Mouse (Mus musculus): ENCODE results near the gene Irf2bp2. TPM values are rescaled to one million over a fixed set of nuclear protein-coding genes. Genes with fewer than 3 reads are reported as not detected.

Irf2bp2 gene
- polyA plus RNA-seq, 1 experiment from 2014 or later: 9.3 TPM

DNA sequence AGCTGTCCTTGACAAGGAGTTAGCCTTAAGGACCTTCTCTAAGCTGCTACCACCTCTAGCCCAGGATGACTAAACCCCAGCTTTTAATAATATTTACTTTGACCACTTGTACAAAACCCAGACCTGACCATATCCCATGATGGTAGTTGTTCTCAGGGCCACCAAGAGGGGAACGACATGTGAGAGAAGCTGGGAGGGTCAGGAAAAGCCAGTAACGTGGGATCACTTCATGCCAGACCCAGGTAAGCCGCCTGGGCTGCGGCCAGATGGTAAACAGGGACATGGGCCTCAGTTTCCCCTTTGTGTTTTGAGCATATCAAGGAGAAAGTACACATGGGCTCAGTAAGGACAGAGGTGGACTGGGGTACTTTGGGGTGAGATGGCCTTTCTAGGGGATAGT, 46.4 kb downstream of the Irf2bp2 start:
- peaks cover 5% of the 10 kb centered on the region; the same call in 1 of the 2 replicates for H3K4me1 ChIP-seq (ENCODE audit: insufficient read depth)
- no peaks in the 10 kb centered on the region for H3K9me3 ChIP-seq (ENCODE audit: low read depth, low read length)
- H3K4me2 ChIP-seq: no peak overlapping the region
- H3K36me3 ChIP-seq (ENCODE audit: insufficient read depth): no peaks in the 10 kb centered on the region
- DNase-seq: no peak
- H3K27ac ChIP-seq (ENCODE audit: low read depth): no peak overlapping the region
- no peak for ATAC-seq (ENCODE audit: insufficient read depth)
- 84% methylated on average over 4 of the region's 4 CpGs for WGBS
- H3K9ac ChIP-seq: no peak overlapping the region
- H3K4me3 ChIP-seq (ENCODE audit: low read depth, low read length): no peak overlapping the region
- no peaks in the 10 kb centered on the region for H3K27me3 ChIP-seq (ENCODE audit: insufficient read depth, low read length)
- TF ChIP-seq CTCF (IDR thresholded peaks at IDR 0.05; ENCODE audit: low read depth): no peak

DNA sequence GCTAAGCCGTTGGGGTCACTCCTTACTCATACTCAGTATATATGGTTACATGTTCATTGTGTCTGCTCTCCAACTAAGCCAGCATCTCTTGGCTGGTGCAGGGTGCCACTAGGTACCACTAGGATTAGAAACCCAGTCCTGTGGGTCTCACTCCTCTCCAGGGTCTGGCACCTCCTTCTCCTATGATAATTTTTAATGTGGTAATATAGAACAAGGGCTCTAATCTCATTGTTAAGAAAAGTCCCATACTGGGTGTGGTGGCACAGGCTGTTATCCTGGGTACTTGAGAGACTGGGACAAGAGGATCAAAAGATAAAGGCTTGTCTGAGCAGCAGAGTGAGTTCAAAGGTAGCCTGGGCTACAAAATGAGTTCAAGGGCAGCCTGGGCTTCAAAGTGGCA, 47.3 kb downstream of the Irf2bp2 start:
- ATAC-seq (ENCODE audit: insufficient read depth): no peak
- H3K27ac ChIP-seq (ENCODE audit: low read depth): no peak overlapping the region
- WGBS: 78% methylated on average over 1 of the region's 1 CpGs

DNA sequence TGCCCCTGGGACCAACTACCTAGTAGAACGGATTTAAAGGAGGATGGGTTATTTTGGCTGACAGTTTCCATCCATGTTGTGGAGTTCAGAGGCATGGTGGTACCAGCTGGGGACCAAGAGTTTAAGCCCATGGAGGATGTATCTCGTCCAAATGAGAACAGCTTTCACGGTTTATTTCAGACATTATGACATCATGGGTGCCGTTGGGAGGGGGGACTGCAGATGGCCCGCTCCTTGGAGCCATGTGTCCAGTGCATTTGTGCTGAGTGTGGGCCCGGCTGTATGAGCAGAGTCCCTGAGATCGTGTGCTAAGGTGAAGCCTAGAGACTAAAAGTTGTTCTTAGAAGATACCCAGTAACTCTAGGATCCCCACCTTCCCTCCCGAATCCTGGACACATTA, 50.4 kb downstream of the Irf2bp2 start:
- Histone ChIP-seq H3K27ac (ENCODE audit: low read depth) (no peak overlapping the region), H3K36me3 (ENCODE audit: insufficient read depth) (no peaks in the 10 kb centered on the region), H3K9me3 (ENCODE audit: low read depth, low read length) (no peaks in the 10 kb centered on the region), H3K4me2 (no peak overlapping the region), H3K4me3 (ENCODE audit: low read depth, low read length) (no peak overlapping the region), H3K4me1 (ENCODE audit: insufficient read depth) (peaks cover 21% of the 10 kb centered on the region), H3K27me3 (ENCODE audit: insufficient read depth, low read length) (no peaks in the 10 kb centered on the region), H3K9ac (no peak overlapping the region)
- DNase-seq (no peak), ATAC-seq (ENCODE audit: insufficient read depth) (no peak)
- no peak for TF ChIP-seq CTCF (IDR thresholded peaks at IDR 0.05; ENCODE audit: low read depth)
- 75% methylated on average over 8 of the region's 8 CpGs for WGBS

More for the DNA sequence above, 47.3 kb downstream of the Irf2bp2 start:
- no peaks in the 10 kb centered on the region for H3K27me3 ChIP-seq (ENCODE audit: insufficient read depth, low read length)
- no peak for TF ChIP-seq CTCF (IDR thresholded peaks at IDR 0.05; ENCODE audit: low read depth)
- H3K4me1 ChIP-seq (ENCODE audit: insufficient read depth): peaks cover 5% of the 10 kb centered on the region; the same call in 1 of the 2 replicates
- no peaks in the 10 kb centered on the region for H3K36me3 ChIP-seq (ENCODE audit: insufficient read depth)
- H3K9ac ChIP-seq: no peak overlapping the region
- H3K4me2 ChIP-seq: no peak overlapping the region
- H3K9me3 ChIP-seq (ENCODE audit: low read depth, low read length): no peaks in the 10 kb centered on the region
- no peak for DNase-seq
- no peak overlapping the region for H3K4me3 ChIP-seq (ENCODE audit: low read depth, low read length)

DNA sequence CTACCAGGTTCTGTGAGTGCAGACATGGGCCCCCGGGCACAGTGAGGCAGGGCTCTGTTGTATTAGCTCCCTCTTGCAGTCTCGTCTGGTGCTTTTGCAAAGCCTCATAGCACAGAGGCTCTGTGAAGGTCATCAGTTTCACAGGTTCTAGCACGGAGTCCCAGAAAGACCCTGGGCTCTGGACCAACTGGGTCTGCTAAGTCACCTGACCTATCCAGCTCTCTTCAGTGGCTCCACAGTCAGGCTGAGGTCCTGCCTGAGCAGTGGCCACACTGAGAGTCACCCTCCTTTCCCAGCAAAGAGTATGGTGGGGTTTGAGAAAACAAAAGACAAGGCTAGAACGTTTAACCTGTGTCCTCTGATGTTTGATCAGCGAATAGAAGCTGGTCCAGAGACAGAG, 51.0 kb downstream of the Irf2bp2 start:
- no peak for ATAC-seq (ENCODE audit: insufficient read depth)
- no peaks in the 10 kb centered on the region for H3K36me3 ChIP-seq (ENCODE audit: insufficient read depth)
- no peak overlapping the region for H3K9ac ChIP-seq
- TF ChIP-seq CTCF (IDR thresholded peaks at IDR 0.05; ENCODE audit: low read depth): no peak
- H3K27me3 ChIP-seq (ENCODE audit: insufficient read depth, low read length): no peaks in the 10 kb centered on the region
- H3K9me3 ChIP-seq (ENCODE audit: low read depth, low read length): no peaks in the 10 kb centered on the region
- no peak overlapping the region for H3K27ac ChIP-seq (ENCODE audit: low read depth)
- H3K4me3 ChIP-seq (ENCODE audit: low read depth, low read length): no peak overlapping the region
- no peak overlapping the region for H3K4me2 ChIP-seq
- peaks cover 23% of the 10 kb centered on the region for H3K4me1 ChIP-seq (ENCODE audit: insufficient read depth)
- 59% methylated on average over 5 of the region's 5 CpGs for WGBS
- DNase-seq: no peak

DNA sequence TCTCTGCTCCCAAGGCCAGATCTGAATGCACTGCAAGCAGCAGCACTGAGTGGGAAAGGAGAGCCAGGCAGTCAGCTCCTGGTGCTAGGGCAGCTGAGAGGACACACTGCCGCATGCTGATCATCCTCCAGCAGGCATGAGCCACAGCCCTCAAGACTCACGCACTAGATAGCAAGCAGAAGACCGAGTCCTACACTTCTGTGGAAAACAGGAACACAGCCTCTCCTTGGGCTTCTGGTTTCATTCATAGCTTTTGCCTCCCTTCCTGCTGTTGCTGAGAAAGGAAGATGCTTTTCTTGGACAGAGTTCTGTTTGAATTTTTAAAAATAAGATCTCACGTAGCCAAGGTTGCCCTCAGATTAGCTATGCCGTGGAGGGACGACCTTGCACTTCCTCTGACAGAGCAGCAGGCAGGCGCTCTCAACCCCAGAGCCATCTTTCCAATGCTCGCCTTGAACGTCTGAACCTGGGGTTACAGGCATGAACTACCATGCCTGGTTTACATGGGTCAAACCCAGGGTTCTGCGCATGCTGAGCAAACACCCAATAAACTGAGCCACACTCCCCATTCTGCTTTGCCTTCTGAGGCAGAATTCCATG, 51.6 kb downstream of the Irf2bp2 start:
- Histone ChIP-seq H3K36me3 (ENCODE audit: insufficient read depth) (no peaks in the 10 kb centered on the region), H3K9me3 (ENCODE audit: low read depth, low read length) (no peaks in the 10 kb centered on the region), H3K27ac (ENCODE audit: low read depth) (no peak overlapping the region), H3K9ac (no peak overlapping the region), H3K27me3 (ENCODE audit: insufficient read depth, low read length) (no peaks in the 10 kb centered on the region), H3K4me3 (ENCODE audit: low read depth, low read length) (no peak overlapping the region), H3K4me2 (no peak overlapping the region), H3K4me1 (ENCODE audit: insufficient read depth) (peaks cover 27% of the 10 kb centered on the region)
- ATAC-seq (ENCODE audit: insufficient read depth): no peak
- no peak for DNase-seq
- WGBS: 64% methylated on average over 10 of the region's 10 CpGs
- no peak for TF ChIP-seq CTCF (IDR thresholded peaks at IDR 0.05; ENCODE audit: low read depth)

DNA sequence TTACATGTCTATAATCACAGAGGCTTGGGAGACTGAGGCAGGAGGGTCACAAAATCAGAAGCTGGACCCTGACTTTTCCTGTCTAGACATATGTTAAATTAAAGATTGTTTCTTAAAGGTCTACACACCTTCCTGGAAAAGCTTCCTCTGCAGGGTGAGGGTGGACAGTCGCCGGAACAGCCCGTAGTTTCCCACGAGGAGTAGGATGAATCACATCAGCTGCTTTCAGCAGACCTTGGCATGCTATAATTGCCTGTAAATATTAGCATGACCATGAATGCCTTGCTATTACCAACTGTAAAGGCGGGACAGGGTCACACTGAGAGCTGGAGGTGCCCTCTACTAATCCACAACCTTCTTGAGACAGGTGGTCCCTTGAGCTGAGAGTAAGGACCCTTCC, 53.5 kb downstream of the Irf2bp2 start:
- no peak for ATAC-seq (ENCODE audit: insufficient read depth)
- Histone ChIP-seq H3K4me1 (ENCODE audit: insufficient read depth) (peaks cover 39% of the 10 kb centered on the region), H3K27ac (ENCODE audit: low read depth) (no peak overlapping the region), H3K9me3 (ENCODE audit: low read depth, low read length) (no peaks in the 10 kb centered on the region), H3K9ac (no peak overlapping the region), H3K36me3 (ENCODE audit: insufficient read depth) (no peaks in the 10 kb centered on the region), H3K4me2 (no peak overlapping the region), H3K27me3 (ENCODE audit: insufficient read depth, low read length) (no peaks in the 10 kb centered on the region), H3K4me3 (ENCODE audit: low read depth, low read length) (no peak overlapping the region)
- no peak for TF ChIP-seq CTCF (IDR thresholded peaks at IDR 0.05; ENCODE audit: low read depth)
- WGBS: 81% methylated on average over 5 of the region's 5 CpGs
- no peak for DNase-seq

DNA sequence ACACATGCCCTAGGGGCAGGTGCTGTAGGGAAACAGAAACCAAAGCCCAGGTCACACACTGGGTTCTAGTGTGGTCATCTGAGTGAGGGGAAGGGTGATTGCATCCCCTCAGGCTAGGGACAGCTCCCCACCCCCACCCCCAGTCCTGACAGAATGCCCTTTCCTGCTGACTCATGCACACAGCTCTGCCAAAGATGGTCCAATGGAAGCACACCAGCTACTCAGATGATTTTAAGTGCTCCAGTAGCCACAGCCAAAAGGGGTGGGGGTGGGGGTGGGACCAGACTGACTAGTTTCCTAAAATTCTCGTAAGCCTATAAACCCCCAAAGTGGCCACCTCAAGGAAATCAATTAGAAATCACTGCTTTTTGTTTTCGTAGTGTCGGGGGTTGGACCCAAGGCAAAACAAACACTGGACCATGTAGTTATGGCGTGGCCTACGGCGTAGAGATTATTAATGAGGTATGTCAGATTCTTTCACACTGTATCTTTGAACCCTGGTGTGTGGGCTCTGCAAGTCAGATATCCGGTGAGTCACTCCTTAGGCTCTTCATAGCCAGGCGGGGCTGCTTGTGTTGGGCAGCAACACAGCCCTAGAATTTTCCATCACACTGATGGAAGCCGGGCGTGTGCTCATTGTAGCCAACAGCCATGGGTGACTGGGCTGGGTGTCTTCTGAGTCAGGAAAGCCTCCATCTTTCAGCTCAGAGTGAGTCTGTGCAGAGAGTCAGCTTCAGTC, 54.3 kb downstream of the Irf2bp2 start:
- H3K36me3 ChIP-seq (ENCODE audit: insufficient read depth): no peaks in the 10 kb centered on the region
- no peak overlapping the region for H3K9ac ChIP-seq
- DNase-seq (peak; percentile 71), ATAC-seq (ENCODE audit: insufficient read depth) (peak; percentile 41)
- no peaks in the 10 kb centered on the region for H3K9me3 ChIP-seq (ENCODE audit: low read depth, low read length)
- peak overlapping the region; percentile 7; the same call in 1 of the 2 replicates for H3K27ac ChIP-seq (ENCODE audit: low read depth)
- WGBS: 29% methylated on average over 10 of the region's 10 CpGs
- H3K27me3 ChIP-seq (ENCODE audit: insufficient read depth, low read length): no peaks in the 10 kb centered on the region
- TF ChIP-seq CTCF (IDR thresholded peaks at IDR 0.05; ENCODE audit: low read depth): no peak
- H3K4me3 ChIP-seq (ENCODE audit: low read depth, low read length): no peak overlapping the region
- H3K4me2 ChIP-seq: 0 out of 2 replicates have a peak overlapping the region, but pooled peaks have one; percentile 7
- H3K4me1 ChIP-seq (ENCODE audit: insufficient read depth): peaks cover 39% of the 10 kb centered on the region
